Mouse (Mus musculus) CH12.LX (cell line): ENCODE results near the gene Nim1k. TPM values are rescaled to one million over a fixed set of nuclear protein-coding genes. Genes with fewer than 3 reads are reported as not detected.
A peak's percentile ranks its signal among the peaks of the same experiment; 100 is the strongest.

ENCODE experiments used
- DNase-seq: peaks from one replicate; pipeline ENCODE4 v3.0.0-alpha.2; 2013; ENCODE audit errors: extremely low read depth
- H3K27ac ChIP-seq: 2 replicates; pipeline ENCODE4 v1.5.1; 2012; ENCODE audit warnings: low read depth, mild to moderate bottlenecking, control low read depth, moderate library complexity; ENCODE audit not compliant: insufficient read depth
- H3K27me3 ChIP-seq: replicated peaks from 2 replicates; pipeline ENCODE3; 2012; ENCODE audit warnings: inconsistent platforms
- H3K36me3 ChIP-seq, 2 experiments: replicated peaks in 1 of 2; 2 replicates each; pipeline versions ENCODE3 to v1.6.1; 2012; ENCODE audit warnings: inconsistent platforms in 1 of 2, low read length in 1 of 2, mild to moderate bottlenecking in 1 of 2, mixed read lengths in 1 of 2, moderate library complexity in 1 of 2; ENCODE audit not compliant: control insufficient read depth in 1 of 2, insufficient read depth in 1 of 2
- H3K4me1 ChIP-seq, 2 experiments: 2 replicates each; pipeline ENCODE4 v1.6.1; 2012; ENCODE audit warnings: inconsistent platforms in 1 of 2, moderate library complexity in 1 of 2; ENCODE audit not compliant: insufficient read depth in 2 of 2, control insufficient read depth in 1 of 2
- H3K4me2 ChIP-seq: 2 replicates; pipeline ENCODE4 v1.6.1; 2012; ENCODE audit warnings: low read depth, mild to moderate bottlenecking, control low read depth; ENCODE audit not compliant: poor library complexity, insufficient read depth, severe bottlenecking
- H3K4me3 ChIP-seq, 3 experiments: fragments of 150-350 bp in 1 of 3; sonication (generic) in 1 of 3; replicated peaks in 1 of 3; 2 replicates each; pipeline versions ENCODE3 to v1.5.1; 2011 to 2012; ENCODE audit warnings: low read depth in 2 of 3, low read length in 2 of 3, mild to moderate bottlenecking in 2 of 3, moderate library complexity in 2 of 3, control low read depth in 1 of 3, improper control_type of control experiment in 1 of 3, inconsistent platforms in 1 of 3, mixed read lengths in 1 of 3; ENCODE audit not compliant: poor library complexity in 1 of 3
- H3K79me2 ChIP-seq: replicated peaks from 2 replicates; pipeline ENCODE4 v1.6.1; 2012; ENCODE audit warnings: mild to moderate bottlenecking, moderate library complexity; ENCODE audit not compliant: control insufficient read depth, poor library complexity, insufficient read depth, severe bottlenecking; ENCODE audit errors: extremely low read depth
- H3K9ac ChIP-seq: 2 replicates; pipeline ENCODE4 v1.6.1; 2012; ENCODE audit warnings: low read depth, mild to moderate bottlenecking, control low read depth, moderate library complexity; ENCODE audit not compliant: insufficient read depth
- H3K9me3 ChIP-seq: replicated peaks from 2 replicates; pipeline ENCODE3; 2012; ENCODE audit warnings: low read length, inconsistent platforms, mixed read lengths
- BHLHE40 ChIP-seq: IDR thresholded peaks from 2 replicates; pipeline ENCODE4 v1.6.1; 2011; ENCODE audit warnings: mild to moderate bottlenecking, low read depth, low read length, improper control_type of control experiment
- CHD2 ChIP-seq: IDR thresholded peaks from 2 replicates; pipeline ENCODE4 v1.6.1; 2011; ENCODE audit warnings: low read length, improper control_type of control experiment
- JUN ChIP-seq: IDR thresholded peaks from 2 replicates; pipeline ENCODE4 v1.6.1; 2011; ENCODE audit warnings: low read depth, mild to moderate bottlenecking, low read length, improper control_type of control experiment, moderate library complexity; ENCODE audit not compliant: insufficient read depth
- KAT2A ChIP-seq: IDR thresholded peaks from 2 replicates; pipeline ENCODE4 v1.6.1; 2012; ENCODE audit warnings: low read length, improper control_type of control experiment, inconsistent platforms; ENCODE audit not compliant: insufficient replicate concordance
- NRF1 ChIP-seq: IDR thresholded peaks from 2 replicates; pipeline ENCODE4 v1.6.1; 2014; ENCODE audit warnings: low read depth, mild to moderate bottlenecking, inconsistent platforms, low read length, improper control_type of control experiment, moderate library complexity
- PAX5 ChIP-seq: IDR thresholded peaks from 2 replicates; pipeline ENCODE4 v1.6.1; 2012; ENCODE audit warnings: low read length, inconsistent platforms, mixed read lengths
- POLR2A ChIP-seq: IDR thresholded peaks from 2 replicates; pipeline ENCODE4 v1.6.1; 2011; ENCODE audit warnings: low read depth, mild to moderate bottlenecking, improper control_type of control experiment, low read length
- POLR2AphosphoS2 ChIP-seq: IDR thresholded peaks from 2 replicates; pipeline ENCODE4 v1.6.1; 2011; ENCODE audit warnings: low read depth, low read length, improper control_type of control experiment
- RCOR1 ChIP-seq: conservative IDR thresholded peaks from 2 replicates; pipeline ENCODE4 v1.6.1; 2012; ENCODE audit warnings: low read depth, mild to moderate bottlenecking, inconsistent platforms, low read length, improper control_type of control experiment
- ZKSCAN1 ChIP-seq: IDR thresholded peaks from 2 replicates; pipeline ENCODE4 v1.6.1; 2012; ENCODE audit warnings: low read depth, inconsistent platforms, low read length, improper control_type of control experiment, borderline replicate concordance
- dilution Hi-C: fragments of 300-500 bp; cut with MboI; formaldehyde crosslinking; loops from 2 replicates; pipeline ENCODE4 v1.14.3; 2020; ENCODE audit warnings: low sequenced_read_pairs; ENCODE audit not compliant: extremely low pct_unique_long_range_greater_than_20kb, extremely low pct_ligation_motif_present
- in situ Hi-C: fragments of 300-500 bp; cut with MboI; formaldehyde crosslinking; loops from 3 replicates; pipeline ENCODE4 v1.14.3; 2019; ENCODE audit warnings: low sequenced_read_pairs, low pct_ligation_motif_present, low pct_unique_long_range_greater_than_20kb, mixed read lengths
- polyA plus RNA-seq: library from polyadenylated mRNA; unstranded; fragments of >175 nt; gene quantifications from 2 replicates; pipeline ENCODE4 v1.2.1, GENCODE M21; 2012; ENCODE audit warnings: low read depth; ENCODE audit not compliant: insufficient read length
- total RNA-seq, 2 experiments: library from RNA; depleted of rRNA; stranded (reverse); fragments of 300-350 nt in 1 of 2; fragments of >200 nt in 1 of 2; gene quantifications; 2 replicates each; pipeline ENCODE4 v1.2.3; 2012 to 2014

The Nim1k gene
- total and polyA plus RNA-seq, 3 experiments, result 0.04 to 0.16 (median 0.09) TPM

DNA sequence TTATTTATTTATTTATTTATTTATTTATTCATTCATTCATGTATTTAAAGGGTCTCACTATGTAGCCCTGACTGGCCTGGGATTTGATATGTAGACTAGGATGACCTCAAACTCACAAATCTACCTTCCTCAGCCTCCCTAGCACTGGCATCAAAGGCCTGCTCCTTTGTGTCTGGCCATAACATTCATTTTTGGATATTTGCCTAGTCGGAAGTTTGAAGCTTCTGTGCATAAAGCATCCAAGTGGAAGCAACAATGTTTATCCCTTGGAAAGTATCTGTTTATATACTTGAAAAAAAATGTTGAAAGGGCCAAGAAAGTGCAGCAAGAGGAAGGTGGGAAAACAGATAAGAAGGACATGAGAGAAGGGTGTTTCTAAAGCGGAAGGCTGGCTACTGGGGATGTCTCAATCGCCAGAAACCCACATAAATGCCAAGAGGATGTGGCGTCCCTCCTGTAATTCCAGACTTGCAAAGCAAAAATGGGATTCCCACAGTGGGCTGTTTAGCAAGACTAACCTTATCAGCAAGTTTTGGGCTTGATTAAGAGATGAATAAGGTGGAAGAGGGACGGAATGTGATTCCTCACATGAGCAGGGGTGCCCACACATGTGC lies 37.2 kb upstream of the Nim1k start:
- no peak for TF ChIP-seq KAT2A
- TF ChIP-seq RCOR1, result no peak
- TF ChIP-seq BHLHE40, result no peak
- TF ChIP-seq ZKSCAN1, result no peak
- no peak for TF ChIP-seq PAX5
- no peak for TF ChIP-seq JUN
- TF ChIP-seq CHD2, result no peak
- in situ Hi-C loops, result no loop called here
- dilution Hi-C loops, result no loop called here

GRCm38 (mm10) chr13:119791580-119792135 lies 36.0 kb upstream of the Nim1k start:
- peaks cover 3 to 25% of the 10 kb centered on the region in 2 experiments; a peak in 3 of 4 replicates for H3K4me1 ChIP-seq
- no peaks in the 10 kb centered on the region for H3K27me3 ChIP-seq
- in situ Hi-C loops, result no loop called here
- dilution Hi-C loops, result no loop called here
- peaks cover 7 to 12% of the 10 kb centered on the region in 2 experiments for H3K36me3 ChIP-seq
- no peak for DNase-seq
- no peaks in the 10 kb centered on the region for H3K9me3 ChIP-seq
- TF ChIP-seq NRF1 (no peak), POLR2A (no peak), POLR2AphosphoS2 (0 out of 2 replicates have a peak, but pooled peaks have one; percentile 9)
- peaks cover 24% of the 10 kb centered on the region for H3K79me2 ChIP-seq
- H3K9ac ChIP-seq, result peak overlapping the region; percentile 98
- peak overlapping the region; percentile 54 to 91 (median 83) for H3K4me3 ChIP-seq
- H3K4me2 ChIP-seq, result peak overlapping the region; percentile 96
- peak overlapping the region; percentile 71 for H3K27ac ChIP-seq

More for the DNA sequence above, 37.2 kb upstream of the Nim1k start:
- Histone ChIP-seq H3K4me3 (no peak overlapping the region), H3K4me1 (peaks cover 3 to 16% of the 10 kb centered on the region in 2 experiments; a peak in 2 of 4 replicates), H3K9me3 (no peaks in the 10 kb centered on the region), H3K79me2 (peaks cover 19% of the 10 kb centered on the region), H3K27me3 (no peaks in the 10 kb centered on the region), H3K36me3 (peaks cover 0 to 3% of the 10 kb centered on the region in 2 experiments), H3K9ac (no peak overlapping the region), H3K4me2 (no peak overlapping the region), H3K27ac (no peak overlapping the region)
- DNase-seq, result no peak
